Mouse (Mus musculus) ovary, postnatal 14 days (tissue): Measurements from ENCODE around the gene Pef1.

Experiments
- DNase-seq: peaks from one replicate; pipeline ENCODE4 v3.0.0; 2022; ENCODE audit warnings: low spot score

Gene Pef1

DNA sequence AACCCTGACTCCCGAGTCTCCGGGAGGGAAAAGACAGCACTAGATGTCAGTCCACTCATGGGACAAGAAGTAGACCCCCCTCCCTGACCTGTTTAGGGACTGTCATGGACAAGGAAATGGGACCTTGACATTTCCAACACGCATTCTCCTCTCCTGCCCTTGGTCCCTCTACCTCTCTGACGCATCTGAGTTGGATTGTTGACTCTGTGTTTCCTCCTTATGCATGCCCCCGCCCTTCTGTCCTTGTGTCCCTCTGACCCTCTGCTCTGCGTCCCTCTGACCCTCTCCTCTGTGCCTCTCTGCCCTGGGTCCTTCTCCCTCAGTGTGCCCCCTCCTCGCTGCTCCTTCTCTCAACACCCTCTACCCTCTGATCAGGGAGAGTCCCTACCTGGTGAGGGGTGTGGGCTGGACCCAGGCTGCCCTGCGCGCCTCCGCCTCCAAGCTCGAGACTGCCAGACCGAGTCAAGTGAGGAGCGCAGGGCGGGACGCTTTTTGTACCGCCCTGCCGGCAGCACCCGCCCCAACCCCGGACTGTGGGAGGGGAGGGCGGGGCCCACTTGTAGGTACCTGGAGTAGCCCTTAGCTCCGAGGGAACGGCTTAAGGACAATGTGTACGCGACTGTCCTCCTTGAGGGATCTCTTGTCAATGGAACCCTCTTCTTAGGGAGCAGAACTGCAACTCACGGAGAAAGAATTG is 72.1 kb downstream of the Pef1 start:
- no peak for DNase-seq

DNA sequence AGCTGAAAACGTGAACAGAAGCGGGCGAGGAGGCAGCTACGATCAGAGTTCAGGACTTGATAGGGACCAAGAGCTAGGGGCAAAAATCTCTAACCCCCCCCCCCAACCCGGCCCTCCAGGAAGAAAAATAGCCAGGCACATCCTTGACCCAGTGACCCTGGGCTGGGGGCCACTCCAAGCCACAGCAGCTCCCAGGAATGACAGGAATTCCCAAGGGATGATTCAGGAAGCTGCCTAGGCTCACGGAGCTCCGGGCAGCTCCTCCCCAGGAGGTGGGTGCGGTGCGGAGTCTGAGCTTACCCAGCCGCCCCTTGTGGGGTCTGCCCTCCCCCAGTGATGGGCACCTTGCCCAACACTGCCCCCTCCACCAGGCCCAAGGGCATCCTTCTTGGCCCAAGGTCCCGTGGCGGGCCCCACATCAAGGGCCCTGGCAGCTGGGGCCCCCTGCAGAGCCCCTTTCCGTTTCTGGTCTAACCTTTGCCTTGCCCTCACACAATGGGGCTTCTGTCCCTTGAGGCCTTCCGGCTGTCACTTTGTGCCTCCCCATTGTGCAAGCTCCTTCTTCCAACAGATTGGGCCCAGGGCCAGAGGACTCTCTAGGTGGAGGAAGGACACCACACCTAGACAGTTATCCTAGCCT is 72.8 kb downstream of the Pef1 start, which contains the start of gene Tinagl1:
Tinagl1 (minus strand) TSS at position 51 of the 640 bp plus-strand sequence.
- DNase-seq: no peak

DNA sequence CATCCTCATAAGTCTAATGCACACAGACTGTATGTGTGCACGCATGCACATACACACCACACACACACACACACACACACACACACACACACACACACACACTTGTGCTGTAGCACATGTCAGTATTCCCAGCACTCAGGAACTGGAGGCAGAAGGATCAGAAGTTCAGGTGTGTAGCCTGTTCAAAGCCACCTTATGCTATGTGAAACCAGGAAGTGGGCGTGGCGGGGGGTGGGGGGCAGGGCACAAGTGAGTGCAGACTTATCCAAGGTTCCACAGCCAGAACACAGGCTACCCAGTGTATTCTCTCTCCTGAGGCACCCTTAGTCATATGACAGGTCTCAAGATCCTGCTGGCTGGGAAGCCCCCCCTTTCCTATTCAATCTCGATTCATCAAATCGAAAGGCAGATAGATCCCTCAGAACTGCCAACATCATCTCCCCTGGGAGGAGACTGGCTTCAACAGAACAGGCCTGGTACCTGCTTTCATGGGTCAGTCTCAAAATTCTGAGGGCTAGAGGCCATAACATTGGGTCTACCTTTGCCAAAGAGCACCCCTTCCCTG is 73.9 kb downstream of the Pef1 start:
- DNase-seq: no peak

DNA sequence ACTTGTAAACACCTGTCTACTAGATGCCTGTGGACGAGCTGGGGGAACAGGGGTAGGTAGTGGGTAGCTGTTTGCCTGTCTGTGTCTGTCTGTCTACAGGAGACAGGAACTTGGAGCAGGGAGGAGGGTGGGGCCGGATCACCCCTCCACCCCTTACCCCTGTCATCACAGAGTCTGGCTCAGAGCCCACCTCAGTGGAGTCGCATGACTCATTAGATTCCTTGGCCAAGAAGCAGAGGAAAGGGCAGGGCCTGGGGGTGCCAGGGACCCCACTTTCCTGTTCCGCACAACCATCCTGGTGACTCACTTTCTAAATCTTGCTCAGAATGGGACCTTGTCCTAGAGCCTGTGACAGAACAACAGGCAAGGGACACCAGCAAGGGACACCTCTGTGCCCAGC is 74.7 kb downstream of the Pef1 start:
- no peak for DNase-seq

DNA sequence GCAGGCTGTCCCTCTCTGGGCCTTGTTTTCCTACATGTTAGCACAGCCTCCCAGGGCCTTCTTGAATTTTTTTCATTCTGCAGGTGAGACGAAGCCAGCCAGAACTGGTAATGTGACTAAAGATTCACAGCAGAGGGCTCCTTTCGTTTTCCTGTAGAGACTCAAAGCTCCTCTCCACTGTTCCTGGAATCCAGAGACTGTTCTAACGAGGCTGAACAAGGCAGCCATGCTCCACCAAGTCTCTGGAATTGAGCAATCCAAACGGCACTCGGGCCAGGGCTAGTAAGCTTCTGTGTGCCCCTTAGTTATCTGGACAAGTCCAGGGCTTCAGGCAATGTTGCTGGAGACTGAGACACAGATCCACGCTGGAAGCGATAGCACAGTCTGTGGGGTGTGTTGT is 75.2 kb downstream of the Pef1 start:
- no peak for DNase-seq
